Mouse (Mus musculus): ENCODE measurements around the gene Bckdhb. TPM values are rescaled to one million over a fixed set of nuclear protein-coding genes. Genes with fewer than 3 reads are reported as not detected.
A peak's percentile ranks its signal among the peaks of the same experiment; 100 is the strongest.
"Not testable (repeated sequence)": the region's sequence is repeated elsewhere in the genome, so short reads cannot be mapped to it uniquely, and the experiment has no call there.

The Bckdhb gene
- polyA plus RNA-seq, 1 experiment from 2014 or later: 64.5 TPM

DNA sequence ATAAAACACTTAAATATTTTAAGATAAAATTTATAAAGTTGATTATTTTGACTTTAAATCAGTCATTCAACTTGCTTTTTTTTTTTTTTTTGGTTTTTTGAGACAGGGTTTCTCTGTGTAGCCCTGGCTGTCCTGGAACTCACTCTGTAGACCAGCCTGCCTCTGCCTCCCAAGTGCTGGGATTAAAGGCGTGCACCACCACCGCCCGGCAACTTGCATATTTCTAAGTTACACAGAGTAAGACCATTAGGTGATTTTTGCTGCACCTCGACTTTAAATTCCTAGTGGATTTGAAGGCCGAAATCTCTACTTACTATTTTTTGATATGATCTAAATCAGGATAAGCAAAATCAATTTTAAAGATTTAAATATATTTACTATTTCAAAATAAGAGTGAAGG lies 589 bp upstream of the Bckdhb start:
- Histone ChIP-seq H3K4me3 (peak overlapping the region; percentile 94), H3K9ac (peak overlapping the region; percentile 55), H3K4me2 (peak overlapping the region; percentile 80), H3K27ac (no peak overlapping the region), H3K27me3 (no peaks in the 10 kb centered on the region), H3K36me3 (no peaks in the 10 kb centered on the region), H3K4me1 (replicated peaks) (peaks cover 7% of the 10 kb centered on the region), H3K9me3 (replicated peaks) (no peaks in the 10 kb centered on the region)
- WGBS: 86% methylated on average over 5 of the region's 5 CpGs
- no peak for ATAC-seq (replicated peaks; ENCODE audit: insufficient number of reproducible peaks, insufficient read depth, low FRiP score, low read depth)

DNA sequence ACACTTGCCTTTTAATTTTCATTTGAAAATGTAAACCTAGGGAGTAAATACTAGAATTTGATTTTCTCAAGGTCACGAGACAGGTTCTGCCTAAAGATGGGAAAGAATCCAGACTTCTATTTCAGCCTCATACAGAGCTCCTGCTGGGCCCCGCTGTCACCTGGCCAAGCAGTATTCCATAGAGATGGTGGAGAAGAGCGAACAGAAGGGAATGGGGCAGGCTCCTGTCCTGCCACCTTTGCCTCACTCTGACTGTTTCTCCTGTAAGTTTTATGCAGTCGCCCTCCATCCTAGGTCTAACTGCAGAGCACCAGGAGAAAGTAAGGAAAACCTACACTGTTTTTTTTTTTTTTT lies 720 bp downstream of the Bckdhb start:
- ATAC-seq (replicated peaks; ENCODE audit: insufficient number of reproducible peaks, insufficient read depth, low FRiP score, low read depth): no peak
- Histone ChIP-seq H3K27ac (no peak overlapping the region), H3K4me3 (peak overlapping the region; percentile 94), H3K4me2 (peak overlapping the region; percentile 80), H3K27me3 (no peaks in the 10 kb centered on the region), H3K36me3 (no peaks in the 10 kb centered on the region), H3K4me1 (replicated peaks) (peaks cover 7% of the 10 kb centered on the region), H3K9me3 (replicated peaks) (no peaks in the 10 kb centered on the region), H3K9ac (no peak overlapping the region)
- WGBS: 54% methylated on average over 4 of the region's 4 CpGs

DNA sequence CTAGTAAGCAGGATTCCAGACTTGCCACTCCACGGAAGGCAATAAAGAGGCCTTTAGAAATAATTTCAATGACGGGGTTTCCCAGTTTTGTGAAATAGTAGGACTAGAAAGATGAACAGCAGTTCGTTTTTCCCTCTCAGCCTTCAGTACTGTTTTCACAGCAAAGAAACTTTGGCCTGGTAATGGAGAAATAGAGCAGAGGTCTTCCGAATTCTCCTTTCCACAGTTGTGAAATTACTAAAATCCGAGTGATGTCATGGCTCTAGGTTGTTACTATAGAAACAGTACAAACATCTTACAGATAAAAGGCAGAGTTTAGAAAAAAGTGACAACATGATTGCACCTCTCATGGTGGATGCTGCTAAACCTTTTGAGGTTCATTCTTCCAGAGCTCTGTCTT lies 1.4 kb downstream of the Bckdhb start:
- Histone ChIP-seq H3K27ac (no peak overlapping the region), H3K9me3 (replicated peaks) (no peaks in the 10 kb centered on the region), H3K36me3 (no peaks in the 10 kb centered on the region), H3K4me3 (no peak overlapping the region), H3K27me3 (no peaks in the 10 kb centered on the region), H3K4me2 (no peak overlapping the region), H3K9ac (no peak overlapping the region), H3K4me1 (replicated peaks) (peaks cover 7% of the 10 kb centered on the region)
- no peak for ATAC-seq (replicated peaks; ENCODE audit: insufficient number of reproducible peaks, insufficient read depth, low FRiP score, low read depth)
- WGBS: 81% methylated on average over 5 of the region's 5 CpGs

DNA sequence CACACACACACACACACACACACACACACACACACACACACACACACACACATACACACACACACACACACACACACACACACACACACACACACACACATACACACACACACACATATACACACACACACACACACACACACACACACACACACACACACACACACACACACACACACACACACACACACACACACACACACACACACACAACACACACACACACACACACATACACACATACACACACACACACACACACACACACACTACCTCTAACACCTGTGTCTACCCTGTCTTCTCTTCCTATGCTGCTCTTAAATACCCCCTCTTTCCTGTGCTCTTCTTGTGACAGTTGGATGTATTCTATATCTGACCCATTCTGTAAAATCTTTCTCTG lies 14.6 kb downstream of the Bckdhb start:
- not testable (repeated sequence) for H3K9me3 ChIP-seq (replicated peaks); H3K27ac ChIP-seq; ATAC-seq (replicated peaks; ENCODE audit: insufficient number of reproducible peaks, insufficient read depth, low FRiP score, low read depth); H3K36me3 ChIP-seq; H3K4me3 ChIP-seq; H3K9ac ChIP-seq; H3K4me2 ChIP-seq; H3K4me1 ChIP-seq (replicated peaks); H3K27me3 ChIP-seq

DNA sequence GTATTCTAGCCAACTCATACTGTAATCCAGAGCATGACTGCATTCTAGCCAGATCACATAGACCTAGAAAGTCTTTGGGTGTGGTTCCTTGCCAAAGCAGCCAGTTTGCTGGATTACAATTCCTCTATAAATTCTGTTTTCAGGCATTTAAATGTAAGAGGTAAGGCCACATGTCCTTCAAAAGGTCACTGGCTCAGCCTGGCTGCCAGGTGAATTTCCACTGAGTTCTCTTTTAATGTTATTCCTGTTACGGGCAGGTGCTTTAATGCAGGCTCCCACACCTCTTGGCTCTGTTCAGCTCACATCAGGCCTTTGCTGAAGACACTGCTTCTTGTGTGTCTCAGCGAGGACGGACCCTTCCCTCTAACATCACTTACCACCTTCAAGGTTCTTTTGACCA lies 15.1 kb downstream of the Bckdhb start:
- WGBS: 88% methylated on average over 3 of the region's 3 CpGs
- H3K4me3 ChIP-seq: no peak overlapping the region
- no peak for ATAC-seq (replicated peaks; ENCODE audit: insufficient number of reproducible peaks, insufficient read depth, low FRiP score, low read depth)

DNA sequence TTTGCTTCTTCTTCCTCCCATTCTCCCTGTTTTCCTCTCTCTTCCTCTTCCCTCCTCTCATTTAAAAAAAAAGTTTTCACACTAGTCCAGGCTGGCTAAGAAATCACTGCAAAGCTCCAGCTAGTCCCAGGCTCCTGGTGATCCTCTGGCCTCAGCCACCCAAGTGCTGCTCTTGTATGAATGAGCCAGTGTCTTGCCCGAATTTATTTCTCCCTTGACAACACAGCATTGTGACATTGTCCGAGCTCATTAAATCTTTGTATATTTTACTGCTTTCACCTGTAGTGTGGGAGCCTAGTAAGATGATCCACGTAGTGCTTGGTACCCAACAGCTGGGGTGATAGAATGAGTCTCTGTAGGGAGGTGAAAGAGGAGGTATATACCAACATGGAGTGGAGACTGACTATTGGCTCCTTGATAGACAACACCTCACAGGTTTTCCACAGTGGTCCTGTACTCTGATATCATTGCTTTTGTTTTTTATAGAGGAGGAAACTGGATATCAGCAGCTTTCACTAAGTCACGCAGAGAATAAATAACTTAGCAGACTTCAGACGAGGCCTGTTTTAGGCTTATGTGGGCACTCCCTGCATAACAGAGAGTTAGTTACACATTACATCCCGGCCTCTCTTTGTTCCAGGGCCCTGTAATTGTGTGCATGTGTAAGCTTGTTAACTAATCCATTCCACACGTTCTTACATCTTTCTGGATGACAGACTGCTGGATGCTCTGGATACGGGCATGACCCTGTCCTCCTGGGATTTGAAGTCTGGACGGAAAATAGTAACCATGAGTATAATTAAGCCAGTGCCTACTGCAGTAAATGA lies 15.8 kb downstream of the Bckdhb start:
- no peak overlapping the region for H3K9ac ChIP-seq
- 81% methylated on average over 9 of the region's 9 CpGs for WGBS
- H3K4me3 ChIP-seq: no peak overlapping the region
- no peaks in the 10 kb centered on the region for H3K36me3 ChIP-seq
- no peaks in the 10 kb centered on the region for H3K4me1 ChIP-seq (replicated peaks)
- H3K27me3 ChIP-seq: no peaks in the 10 kb centered on the region
- no peaks in the 10 kb centered on the region for H3K9me3 ChIP-seq (replicated peaks)
- H3K4me2 ChIP-seq: no peak overlapping the region
- H3K27ac ChIP-seq: no peak overlapping the region
- no peak for ATAC-seq (replicated peaks; ENCODE audit: insufficient number of reproducible peaks, insufficient read depth, low FRiP score, low read depth)

More for the DNA sequence above, 15.1 kb downstream of the Bckdhb start:
- Histone ChIP-seq H3K27ac (no peak overlapping the region), H3K4me1 (replicated peaks) (no peaks in the 10 kb centered on the region), H3K36me3 (no peaks in the 10 kb centered on the region), H3K4me2 (no peak overlapping the region), H3K27me3 (no peaks in the 10 kb centered on the region), H3K9ac (no peak overlapping the region), H3K9me3 (replicated peaks) (no peaks in the 10 kb centered on the region)

DNA sequence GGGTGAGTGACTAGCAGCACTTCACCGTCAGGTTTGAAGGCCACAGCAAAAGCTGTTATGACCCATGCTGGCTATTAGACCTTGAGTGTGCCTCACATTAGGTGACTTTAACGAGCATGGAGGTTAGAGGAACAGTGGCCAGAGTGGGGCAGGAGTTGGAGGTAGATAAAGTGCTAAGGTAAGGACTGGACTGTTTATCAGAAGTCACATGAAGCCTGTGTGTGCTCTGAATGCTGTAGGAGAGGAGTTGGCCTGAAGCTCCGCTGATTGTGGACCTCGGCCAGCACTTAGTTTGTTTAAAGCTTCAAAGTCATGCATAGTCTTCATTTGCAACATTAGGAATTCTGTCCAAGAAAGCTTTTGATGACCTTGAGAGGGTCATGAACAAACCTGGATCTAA lies 26.4 kb downstream of the Bckdhb start:
- Histone ChIP-seq H3K9me3 (replicated peaks) (no peaks in the 10 kb centered on the region), H3K27ac (no peak overlapping the region), H3K4me3 (no peak overlapping the region), H3K9ac (no peak overlapping the region), H3K4me1 (replicated peaks) (no peaks in the 10 kb centered on the region; the same call in 1 of the 2 replicates), H3K4me2 (no peak overlapping the region), H3K27me3 (no peaks in the 10 kb centered on the region), H3K36me3 (peaks cover 5% of the 10 kb centered on the region)
- WGBS: 68% methylated on average over 4 of the region's 4 CpGs
- no peak for ATAC-seq (replicated peaks; ENCODE audit: insufficient number of reproducible peaks, insufficient read depth, low FRiP score, low read depth)

DNA sequence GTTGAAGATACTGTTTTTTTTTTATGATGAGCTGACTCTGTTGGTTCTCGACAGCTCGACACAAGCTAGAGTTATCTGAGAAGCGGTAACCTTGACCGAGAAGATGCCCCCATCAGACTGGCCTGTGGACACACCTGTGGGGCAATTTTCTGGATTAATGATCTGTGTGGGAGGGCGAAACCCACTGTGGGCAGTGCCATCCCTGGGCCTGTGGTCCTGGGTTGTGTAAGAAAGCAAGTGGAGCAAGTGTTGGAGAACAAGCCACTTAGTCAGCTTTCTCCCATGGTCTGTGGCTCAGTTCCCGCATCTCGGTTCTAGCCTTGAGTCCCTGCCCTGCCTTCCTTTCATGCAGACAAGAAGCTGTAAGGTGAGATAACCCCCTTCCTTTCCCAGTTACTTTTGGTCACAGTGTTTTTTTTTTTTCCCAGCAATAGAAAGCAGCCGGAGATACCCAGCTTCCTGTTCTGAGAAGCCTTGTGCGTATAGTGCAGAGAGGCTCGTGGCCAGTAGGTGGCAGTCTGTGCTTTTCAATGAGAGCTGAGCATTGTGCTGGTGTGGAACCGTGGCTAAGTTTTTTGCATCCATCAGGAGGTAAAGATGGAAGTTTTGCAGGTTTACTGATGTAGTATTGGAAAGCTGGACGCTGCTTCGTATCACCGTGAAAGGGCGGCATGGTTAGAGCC lies 31.8 kb downstream of the Bckdhb start:
- Histone ChIP-seq H3K9me3 (replicated peaks) (no peaks in the 10 kb centered on the region), H3K4me1 (replicated peaks) (peaks cover 2% of the 10 kb centered on the region; the same call in 1 of the 2 replicates), H3K9ac (no peak overlapping the region), H3K4me3 (no peak overlapping the region), H3K36me3 (peaks cover 5% of the 10 kb centered on the region), H3K4me2 (no peak overlapping the region), H3K27me3 (no peaks in the 10 kb centered on the region), H3K27ac (no peak overlapping the region)
- 45% methylated on average over 15 of the region's 15 CpGs for WGBS
- no peak for ATAC-seq (replicated peaks; ENCODE audit: insufficient number of reproducible peaks, insufficient read depth, low FRiP score, low read depth)

DNA sequence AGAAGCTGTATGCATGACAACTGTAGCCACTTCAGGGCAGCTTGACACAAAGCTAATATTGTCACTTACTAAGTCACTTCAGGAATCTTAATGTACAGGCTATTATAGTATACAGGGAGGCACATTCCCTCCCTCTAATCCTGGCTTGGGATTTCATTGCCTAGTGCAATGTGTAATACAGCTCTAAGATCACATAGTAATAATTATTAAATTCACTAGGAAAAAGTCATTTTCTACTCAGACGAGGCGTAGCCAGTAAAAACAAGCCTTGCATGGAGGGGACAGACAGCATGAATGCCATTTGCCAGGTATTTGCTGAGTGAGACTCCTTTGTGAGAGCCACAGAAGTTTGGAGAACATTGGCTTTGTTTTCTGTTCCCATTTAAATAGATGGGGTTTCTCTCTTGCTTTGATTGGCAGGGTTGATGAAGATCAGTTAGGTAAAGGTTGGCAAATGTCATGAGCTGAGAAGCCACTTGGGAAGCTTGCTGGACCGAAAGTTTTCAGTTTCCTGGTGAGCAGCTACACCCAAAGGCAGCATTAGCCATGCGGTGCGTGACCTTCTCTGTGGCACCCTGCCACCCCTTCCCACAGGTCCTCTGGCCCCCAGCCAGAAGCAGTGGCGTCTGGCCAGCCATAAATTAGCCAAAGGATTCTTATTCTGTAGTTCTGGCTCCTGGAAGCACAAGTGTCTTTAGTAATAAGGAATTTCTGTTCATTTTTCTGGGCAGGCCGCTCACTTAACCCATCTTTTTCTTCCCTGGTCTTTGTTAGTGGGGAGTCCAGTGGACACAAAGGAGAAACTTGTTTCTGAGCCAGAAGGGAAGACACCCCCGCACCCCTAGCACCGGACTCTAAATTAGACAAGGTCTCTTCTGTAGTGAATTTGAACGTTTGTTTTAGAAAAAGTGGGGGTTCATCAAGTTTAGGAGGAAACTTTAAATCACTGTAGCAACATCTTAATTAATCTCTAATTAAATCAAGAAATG lies 37.4 kb downstream of the Bckdhb start:
- peaks cover 19% of the 10 kb centered on the region for H3K4me1 ChIP-seq (replicated peaks)
- H3K27me3 ChIP-seq: no peaks in the 10 kb centered on the region
- H3K9ac ChIP-seq: no peak overlapping the region
- H3K4me3 ChIP-seq: no peak overlapping the region
- H3K9me3 ChIP-seq (replicated peaks): no peaks in the 10 kb centered on the region
- H3K4me2 ChIP-seq: no peak overlapping the region
- no peak for ATAC-seq (replicated peaks; ENCODE audit: insufficient number of reproducible peaks, insufficient read depth, low FRiP score, low read depth)
- H3K27ac ChIP-seq: no peak overlapping the region
- WGBS: 57% methylated on average over 10 of the region's 10 CpGs
- H3K36me3 ChIP-seq: no peaks in the 10 kb centered on the region

DNA sequence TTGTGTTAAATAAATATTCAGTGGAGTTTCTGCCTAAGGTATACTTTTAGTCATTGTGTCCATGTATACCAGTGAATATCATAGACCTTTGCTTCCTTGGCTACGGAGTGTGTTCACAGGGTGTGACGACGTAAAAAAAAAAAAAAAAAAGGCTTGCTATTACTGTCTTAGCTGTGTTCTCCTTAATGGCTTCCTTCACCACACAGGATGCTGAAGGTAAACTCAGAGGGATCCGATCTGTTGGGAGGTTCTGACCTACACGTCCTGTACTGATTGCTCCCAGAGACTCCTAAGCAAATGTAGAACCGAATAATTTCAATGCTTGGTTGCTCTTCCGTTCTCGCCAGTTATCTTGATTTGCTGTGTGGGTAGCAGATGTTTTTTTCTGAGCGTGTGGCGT lies 38.4 kb downstream of the Bckdhb start:
- no peak overlapping the region for H3K27ac ChIP-seq
- peaks cover 19% of the 10 kb centered on the region for H3K4me1 ChIP-seq (replicated peaks)
- H3K27me3 ChIP-seq: no peaks in the 10 kb centered on the region
- WGBS: 81% methylated on average over 10 of the region's 10 CpGs
- no peak overlapping the region for H3K9ac ChIP-seq
- no peaks in the 10 kb centered on the region for H3K9me3 ChIP-seq (replicated peaks)
- no peaks in the 10 kb centered on the region for H3K36me3 ChIP-seq
- no peak for ATAC-seq (replicated peaks; ENCODE audit: insufficient number of reproducible peaks, insufficient read depth, low FRiP score, low read depth)
- H3K4me3 ChIP-seq: no peak overlapping the region
- H3K4me2 ChIP-seq: no peak overlapping the region

DNA sequence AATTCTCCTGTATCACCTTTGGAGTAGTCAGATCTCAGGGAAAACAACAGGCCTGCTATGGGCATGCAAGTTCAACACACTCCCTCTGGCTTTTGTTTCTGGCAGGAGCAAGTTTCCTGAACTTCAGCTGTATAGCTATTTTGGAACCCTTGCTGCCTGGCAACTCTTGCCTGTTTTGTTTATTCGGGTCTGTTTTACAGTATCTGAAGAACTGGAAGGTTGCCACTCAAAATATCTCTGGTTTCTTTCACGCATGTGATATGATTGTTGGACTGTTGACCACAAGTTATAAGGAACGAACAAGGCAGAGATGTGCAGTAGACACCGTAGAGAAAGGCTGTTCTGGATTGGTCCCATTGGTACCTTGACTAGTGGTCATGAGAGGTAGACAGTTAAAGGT lies 39.4 kb downstream of the Bckdhb start:
- Histone ChIP-seq H3K9me3 (replicated peaks) (no peaks in the 10 kb centered on the region), H3K36me3 (no peaks in the 10 kb centered on the region), H3K4me3 (no peak overlapping the region), H3K4me2 (no peak overlapping the region), H3K27me3 (no peaks in the 10 kb centered on the region), H3K4me1 (replicated peaks) (peaks cover 19% of the 10 kb centered on the region), H3K9ac (no peak overlapping the region), H3K27ac (peak overlapping the region; percentile 57)
- ATAC-seq (replicated peaks; ENCODE audit: insufficient number of reproducible peaks, insufficient read depth, low FRiP score, low read depth): peak; percentile 48; the same call in 1 of the 2 replicates
- WGBS: 36% methylated on average over 4 of the region's 4 CpGs
